Mouse (Mus musculus) CH12.LX (cell line): ENCODE data around the gene Oaz1. TPM values are rescaled to one million over a fixed set of nuclear protein-coding genes. Genes with fewer than 3 reads are reported as not detected.

Source experiments
- DNase-seq: peaks from one replicate; pipeline ENCODE4 v3.0.0-alpha.2; 2013; ENCODE audit errors: extremely low read depth
- H3K27ac ChIP-seq: 2 replicates; pipeline ENCODE4 v1.5.1; 2012; ENCODE audit warnings: low read depth, mild to moderate bottlenecking, control low read depth, moderate library complexity; ENCODE audit not compliant: insufficient read depth
- H3K27me3 ChIP-seq: replicated peaks from 2 replicates; pipeline ENCODE3; 2012; ENCODE audit warnings: inconsistent platforms
- H3K36me3 ChIP-seq, 2 experiments: replicated peaks in 1 of 2; 2 replicates each; pipeline versions ENCODE3 to v1.6.1; 2012; ENCODE audit warnings: inconsistent platforms in 1 of 2, low read length in 1 of 2, mild to moderate bottlenecking in 1 of 2, mixed read lengths in 1 of 2, moderate library complexity in 1 of 2; ENCODE audit not compliant: control insufficient read depth in 1 of 2, insufficient read depth in 1 of 2
- H3K4me1 ChIP-seq, 2 experiments: 2 replicates each; pipeline ENCODE4 v1.6.1; 2012; ENCODE audit warnings: inconsistent platforms in 1 of 2, moderate library complexity in 1 of 2; ENCODE audit not compliant: insufficient read depth in 2 of 2, control insufficient read depth in 1 of 2
- H3K4me2 ChIP-seq: 2 replicates; pipeline ENCODE4 v1.6.1; 2012; ENCODE audit warnings: low read depth, mild to moderate bottlenecking, control low read depth; ENCODE audit not compliant: poor library complexity, insufficient read depth, severe bottlenecking
- H3K4me3 ChIP-seq, 3 experiments: fragments of 150-350 bp in 1 of 3; sonication (generic) in 1 of 3; replicated peaks in 1 of 3; 2 replicates each; pipeline versions ENCODE3 to v1.5.1; 2011 to 2012; ENCODE audit warnings: low read depth in 2 of 3, low read length in 2 of 3, mild to moderate bottlenecking in 2 of 3, moderate library complexity in 2 of 3, control low read depth in 1 of 3, improper control_type of control experiment in 1 of 3, inconsistent platforms in 1 of 3, mixed read lengths in 1 of 3; ENCODE audit not compliant: poor library complexity in 1 of 3
- H3K79me2 ChIP-seq: replicated peaks from 2 replicates; pipeline ENCODE4 v1.6.1; 2012; ENCODE audit warnings: mild to moderate bottlenecking, moderate library complexity; ENCODE audit not compliant: control insufficient read depth, poor library complexity, insufficient read depth, severe bottlenecking; ENCODE audit errors: extremely low read depth
- H3K9ac ChIP-seq: 2 replicates; pipeline ENCODE4 v1.6.1; 2012; ENCODE audit warnings: low read depth, mild to moderate bottlenecking, control low read depth, moderate library complexity; ENCODE audit not compliant: insufficient read depth
- H3K9me3 ChIP-seq: replicated peaks from 2 replicates; pipeline ENCODE3; 2012; ENCODE audit warnings: low read length, inconsistent platforms, mixed read lengths
- BHLHE40 ChIP-seq: IDR thresholded peaks from 2 replicates; pipeline ENCODE4 v1.6.1; 2011; ENCODE audit warnings: mild to moderate bottlenecking, low read depth, low read length, improper control_type of control experiment
- CHD1 ChIP-seq: IDR thresholded peaks from 2 replicates; pipeline ENCODE4 v1.6.1; 2012; ENCODE audit warnings: low read depth, low read length, improper control_type of control experiment, inconsistent platforms
- CHD2 ChIP-seq: IDR thresholded peaks from 2 replicates; pipeline ENCODE4 v1.6.1; 2011; ENCODE audit warnings: low read length, improper control_type of control experiment
- CTCF ChIP-seq, 2 experiments: IDR thresholded peaks in 1 of 2; conservative IDR thresholded peaks in 1 of 2; 2 replicates each; pipeline ENCODE4 v1.5.1; 2011 to 2012; ENCODE audit warnings: low read depth in 2 of 2, low read length in 2 of 2, improper control_type of control experiment in 1 of 2, inconsistent platforms in 1 of 2, mild to moderate bottlenecking in 1 of 2, moderate library complexity in 1 of 2
- E2F4 ChIP-seq: IDR thresholded peaks from 2 replicates; pipeline ENCODE4 v1.6.1; 2011; ENCODE audit warnings: low read depth, low read length, improper control_type of control experiment; ENCODE audit not compliant: insufficient replicate concordance
- ELF1 ChIP-seq: IDR thresholded peaks from 2 replicates; pipeline ENCODE4 v1.6.1; 2014; ENCODE audit warnings: low read depth, mild to moderate bottlenecking, inconsistent platforms, low read length, improper control_type of control experiment
- EP300 ChIP-seq: IDR thresholded peaks from 2 replicates; pipeline ENCODE4 v1.6.1; 2011; ENCODE audit warnings: low read length, improper control_type of control experiment
- ETS1 ChIP-seq: conservative IDR thresholded peaks from 2 replicates; pipeline ENCODE4 v1.6.1; 2012; ENCODE audit warnings: low read depth, mild to moderate bottlenecking, inconsistent platforms, low read length, improper control_type of control experiment, moderate library complexity
- GABPA ChIP-seq: IDR thresholded peaks from 2 replicates; pipeline ENCODE4 v1.6.1; 2012; ENCODE audit warnings: low read depth, low read length, improper control_type of control experiment, inconsistent platforms; ENCODE audit not compliant: insufficient replicate concordance
- HCFC1 ChIP-seq: IDR thresholded peaks from 2 replicates; pipeline ENCODE4 v1.6.1; 2012; ENCODE audit warnings: low read depth, mild to moderate bottlenecking, inconsistent platforms, low read length, improper control_type of control experiment
- IRF4 ChIP-seq: IDR thresholded peaks from 2 replicates; pipeline ENCODE4 v1.6.1; 2014; ENCODE audit warnings: low read depth, mild to moderate bottlenecking, inconsistent platforms, low read length, improper control_type of control experiment
- JUN ChIP-seq: IDR thresholded peaks from 2 replicates; pipeline ENCODE4 v1.6.1; 2011; ENCODE audit warnings: low read depth, mild to moderate bottlenecking, low read length, improper control_type of control experiment, moderate library complexity; ENCODE audit not compliant: insufficient read depth
- JUND ChIP-seq: conservative IDR thresholded peaks from 2 replicates; pipeline ENCODE4 v1.6.1; 2011; ENCODE audit warnings: low read depth, low read length, improper control_type of control experiment
- KAT2A ChIP-seq: IDR thresholded peaks from 2 replicates; pipeline ENCODE4 v1.6.1; 2012; ENCODE audit warnings: low read length, improper control_type of control experiment, inconsistent platforms; ENCODE audit not compliant: insufficient replicate concordance
- MAFK ChIP-seq: IDR thresholded peaks from 2 replicates; pipeline ENCODE4 v1.6.1; 2011; ENCODE audit warnings: low read length, improper control_type of control experiment; ENCODE audit not compliant: insufficient replicate concordance
- MAX ChIP-seq: IDR thresholded peaks from 2 replicates; pipeline ENCODE4 v1.6.1; 2011; ENCODE audit warnings: low read length, improper control_type of control experiment
- MAZ ChIP-seq: IDR thresholded peaks from 2 replicates; pipeline ENCODE4 v1.6.1; 2012; ENCODE audit warnings: low read depth, mild to moderate bottlenecking, inconsistent platforms, low read length, improper control_type of control experiment, moderate library complexity
- MEF2A ChIP-seq: IDR thresholded peaks from 2 replicates; pipeline ENCODE4 v1.6.1; 2014; ENCODE audit warnings: low read depth, mild to moderate bottlenecking, inconsistent platforms, low read length, improper control_type of control experiment, borderline replicate concordance
- MXI1 ChIP-seq: IDR thresholded peaks from 2 replicates; pipeline ENCODE4 v1.6.1; 2011; ENCODE audit warnings: mild to moderate bottlenecking, low read depth, low read length, improper control_type of control experiment
- MYC ChIP-seq: IDR thresholded peaks from 2 replicates; pipeline ENCODE4 v1.6.1; 2011; ENCODE audit warnings: low read depth, mild to moderate bottlenecking, improper control_type of control experiment, low read length
- NELFE ChIP-seq: IDR thresholded peaks from 2 replicates; pipeline ENCODE4 v1.6.1; 2011; ENCODE audit warnings: low read depth, low read length, improper control_type of control experiment
- NRF1 ChIP-seq: IDR thresholded peaks from 2 replicates; pipeline ENCODE4 v1.6.1; 2014; ENCODE audit warnings: low read depth, mild to moderate bottlenecking, inconsistent platforms, low read length, improper control_type of control experiment, moderate library complexity
- PAX5 ChIP-seq: IDR thresholded peaks from 2 replicates; pipeline ENCODE4 v1.6.1; 2012; ENCODE audit warnings: low read length, inconsistent platforms, mixed read lengths
- POLR2A ChIP-seq: IDR thresholded peaks from 2 replicates; pipeline ENCODE4 v1.6.1; 2011; ENCODE audit warnings: low read depth, mild to moderate bottlenecking, improper control_type of control experiment, low read length
- POLR2AphosphoS2 ChIP-seq: IDR thresholded peaks from 2 replicates; pipeline ENCODE4 v1.6.1; 2011; ENCODE audit warnings: low read depth, low read length, improper control_type of control experiment
- RAD21 ChIP-seq: IDR thresholded peaks from 2 replicates; pipeline ENCODE4 v1.6.1; 2011; ENCODE audit warnings: low read depth, mild to moderate bottlenecking, low read length, improper control_type of control experiment, moderate library complexity
- RCOR1 ChIP-seq: conservative IDR thresholded peaks from 2 replicates; pipeline ENCODE4 v1.6.1; 2012; ENCODE audit warnings: low read depth, mild to moderate bottlenecking, inconsistent platforms, low read length, improper control_type of control experiment
- SIN3A ChIP-seq: IDR thresholded peaks from 2 replicates; pipeline ENCODE4 v1.6.1; 2012; ENCODE audit warnings: low read length, improper control_type of control experiment, inconsistent platforms
- SMC3 ChIP-seq: IDR thresholded peaks from 2 replicates; pipeline ENCODE4 v1.6.1; 2011; ENCODE audit warnings: low read depth, low read length, improper control_type of control experiment
- TBP ChIP-seq: conservative IDR thresholded peaks from 2 replicates; pipeline ENCODE4 v1.6.1; 2011; ENCODE audit warnings: low read depth, low read length, improper control_type of control experiment
- TCF12 ChIP-seq: IDR thresholded peaks from 2 replicates; pipeline ENCODE4 v1.6.1; 2014; ENCODE audit warnings: low read depth, mild to moderate bottlenecking, inconsistent platforms, low read length, improper control_type of control experiment
- UBTF ChIP-seq: IDR thresholded peaks from 2 replicates; pipeline ENCODE4 v1.6.1; 2012; ENCODE audit warnings: low read depth, mild to moderate bottlenecking, inconsistent platforms, low read length, improper control_type of control experiment, moderate library complexity
- USF1 ChIP-seq: IDR thresholded peaks from 2 replicates; pipeline ENCODE4 v1.6.1; 2014; ENCODE audit warnings: low read depth, mild to moderate bottlenecking, inconsistent platforms, low read length, improper control_type of control experiment
- USF2 ChIP-seq: conservative IDR thresholded peaks from 2 replicates; pipeline ENCODE4 v1.6.1; 2011; ENCODE audit warnings: low read depth, low read length, improper control_type of control experiment
- ZC3H11A ChIP-seq: IDR thresholded peaks from 2 replicates; pipeline ENCODE4 v1.6.1; 2012; ENCODE audit warnings: low read depth, mild to moderate bottlenecking, inconsistent platforms, low read length, improper control_type of control experiment
- ZKSCAN1 ChIP-seq: IDR thresholded peaks from 2 replicates; pipeline ENCODE4 v1.6.1; 2012; ENCODE audit warnings: low read depth, inconsistent platforms, low read length, improper control_type of control experiment, borderline replicate concordance
- ZMIZ1 ChIP-seq: IDR thresholded peaks from 2 replicates; pipeline ENCODE4 v1.6.1; 2012; ENCODE audit warnings: low read depth, mild to moderate bottlenecking, inconsistent platforms, low read length, improper control_type of control experiment
- ZNF384 ChIP-seq: IDR thresholded peaks from 2 replicates; pipeline ENCODE4 v1.6.1; 2012; ENCODE audit warnings: low read depth, low read length, improper control_type of control experiment, inconsistent platforms
- dilution Hi-C: fragments of 300-500 bp; cut with MboI; formaldehyde crosslinking; loops from 2 replicates; pipeline ENCODE4 v1.14.3; 2020; ENCODE audit warnings: low sequenced_read_pairs; ENCODE audit not compliant: extremely low pct_unique_long_range_greater_than_20kb, extremely low pct_ligation_motif_present
- in situ Hi-C: fragments of 300-500 bp; cut with MboI; formaldehyde crosslinking; loops from 3 replicates; pipeline ENCODE4 v1.14.3; 2019; ENCODE audit warnings: low sequenced_read_pairs, low pct_ligation_motif_present, low pct_unique_long_range_greater_than_20kb, mixed read lengths
- polyA plus RNA-seq: library from polyadenylated mRNA; unstranded; fragments of >175 nt; gene quantifications from 2 replicates; pipeline ENCODE4 v1.2.1, GENCODE M21; 2012; ENCODE audit warnings: low read depth; ENCODE audit not compliant: insufficient read length
- total RNA-seq, 2 experiments: library from RNA; depleted of rRNA; stranded (reverse); fragments of 300-350 nt in 1 of 2; fragments of >200 nt in 1 of 2; gene quantifications; 2 replicates each; pipeline ENCODE4 v1.2.3; 2012 to 2014

The Oaz1 gene
- total RNA-seq (2012; rRNA removed), result 899 and 966 TPM in 2 replicates
- 792 and 1,081 TPM in 2 replicates for total RNA-seq (2014; rRNA removed)
- 646 and 664 TPM in 2 replicates for polyA plus RNA-seq

DNA sequence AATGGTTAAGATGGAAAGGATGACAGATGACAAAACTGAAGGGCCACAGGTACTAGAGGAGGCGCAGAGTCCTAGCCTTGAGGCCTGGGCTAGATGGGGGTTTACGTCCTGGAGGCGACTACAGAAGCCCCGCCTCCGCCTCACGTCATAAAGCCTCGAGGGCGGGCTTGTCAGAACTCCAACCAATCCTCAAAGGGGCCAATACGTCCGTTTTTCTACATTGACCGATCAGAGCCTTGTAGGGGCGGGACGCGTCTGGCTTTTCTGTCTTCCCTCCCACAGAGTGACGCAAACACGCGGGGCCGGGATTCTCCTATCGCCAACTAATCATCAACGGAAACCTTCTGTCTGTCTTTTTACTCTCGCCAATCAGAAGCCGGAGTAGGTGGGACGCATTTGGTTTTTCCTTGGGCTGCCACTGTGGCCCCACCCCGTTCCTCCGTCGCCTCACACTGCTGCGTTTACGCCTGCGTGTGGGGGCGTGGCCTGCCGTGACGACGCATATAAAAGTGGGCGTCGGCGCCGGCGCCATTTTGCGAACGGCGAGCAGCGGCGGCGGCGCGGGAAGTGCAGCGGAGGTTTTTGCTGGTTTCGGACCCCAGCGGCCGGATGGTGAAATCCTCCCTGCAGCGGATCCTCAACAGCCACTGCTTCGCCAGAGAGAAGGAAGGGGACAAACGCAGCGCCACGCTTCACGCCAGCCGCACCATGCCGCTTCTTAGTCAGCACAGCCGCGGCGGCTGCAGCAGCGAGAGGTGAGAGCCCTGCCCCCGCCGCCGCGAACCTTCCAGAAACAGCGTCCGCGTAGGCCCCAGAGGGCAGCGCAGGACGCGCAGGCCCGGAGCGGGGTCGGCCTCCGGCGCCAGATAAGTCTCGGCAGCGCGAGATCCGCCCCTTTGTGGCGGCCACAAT lies at the start of gene Oaz1:
Gene Oaz1, plus strand, starts transcription at position 506 of the 912 bp plus-strand sequence.
- no peaks in the 10 kb centered on the region for H3K27me3 ChIP-seq
- dilution Hi-C loops, result no loop called here
- H3K4me3 ChIP-seq, result peak within 1 kb of the TSS; percentile 63 to 93 (median 77)
- peaks cover 20 to 55% of the 10 kb centered on the region in 2 experiments for H3K4me1 ChIP-seq
- peaks cover 21% of the 10 kb centered on the region for H3K79me2 ChIP-seq
- peak; percentile 91 for TF ChIP-seq TCF12
- TF ChIP-seq E2F4, result peak; percentile 58; the same call in 1 of the 2 replicates
- peak; percentile 66 for TF ChIP-seq NELFE
- no peak; the same call in 1 of the 2 replicates for TF ChIP-seq MEF2A
- no peak for TF ChIP-seq UBTF
- TF ChIP-seq MYC, result 0 out of 2 replicates have a peak, but pooled peaks have one; percentile 52
- no peak for TF ChIP-seq MAX
- no peak for TF ChIP-seq CTCF (conservative IDR thresholded peaks at IDR 0.05 in 1 of 2, IDR thresholded peaks at IDR 0.05 in 1 of 2; ENCODE audit: low read depth in 2 of 2, low read length in 2 of 2)
- TF ChIP-seq SMC3, result no peak
- peak; percentile 50 for TF ChIP-seq HCFC1
- TF ChIP-seq RCOR1, result no peak
- TF ChIP-seq IRF4, result 0 out of 2 replicates have a peak, but pooled peaks have one; percentile 9
- peak; percentile 80 for TF ChIP-seq CHD2
- peak; percentile 87; the same call in 1 of the 2 replicates for TF ChIP-seq TBP
- TF ChIP-seq RAD21, result no peak
- no peak for TF ChIP-seq KAT2A
- no peak for TF ChIP-seq ZC3H11A
- TF ChIP-seq USF1, result no peak
- no peak for TF ChIP-seq JUND
- TF ChIP-seq SIN3A, result peak; percentile 0; the same call in 1 of the 2 replicates
- TF ChIP-seq MAFK, result no peak
- no peak for TF ChIP-seq ZNF384
- TF ChIP-seq CHD1, result no peak
- TF ChIP-seq MXI1, result no peak
- TF ChIP-seq PAX5, result no peak
- TF ChIP-seq POLR2AphosphoS2, result peak; percentile 95
- no peak for TF ChIP-seq USF2
- TF ChIP-seq NRF1, result peak; percentile 81
- peak; percentile 71 for TF ChIP-seq ELF1
- peak; percentile 81 for TF ChIP-seq POLR2A
- no peak for TF ChIP-seq EP300
- TF ChIP-seq BHLHE40, result no peak
- no peak for TF ChIP-seq JUN
- no peak for TF ChIP-seq ZKSCAN1
- TF ChIP-seq GABPA, result no peak
- TF ChIP-seq ETS1, result no peak
- peak; percentile 64; the same call in 1 of the 2 replicates for TF ChIP-seq ZMIZ1
- no peak; the same call in 1 of the 2 replicates for TF ChIP-seq MAZ
- peak within 1 kb of the TSS; percentile 77 for H3K27ac ChIP-seq
- in situ Hi-C loops, result no loop called here
- H3K4me2 ChIP-seq, result peak within 1 kb of the TSS; percentile 99
- peak; percentile 100 for DNase-seq
- peak within 1 kb of the TSS; percentile 99 for H3K9ac ChIP-seq
- H3K36me3 ChIP-seq, result peaks cover 26 to 35% of the 10 kb centered on the region in 2 experiments
- H3K9me3 ChIP-seq, result no peaks in the 10 kb centered on the region
